Mouse (Mus musculus): ENCODE data around the gene Lrrc56.

DNA sequence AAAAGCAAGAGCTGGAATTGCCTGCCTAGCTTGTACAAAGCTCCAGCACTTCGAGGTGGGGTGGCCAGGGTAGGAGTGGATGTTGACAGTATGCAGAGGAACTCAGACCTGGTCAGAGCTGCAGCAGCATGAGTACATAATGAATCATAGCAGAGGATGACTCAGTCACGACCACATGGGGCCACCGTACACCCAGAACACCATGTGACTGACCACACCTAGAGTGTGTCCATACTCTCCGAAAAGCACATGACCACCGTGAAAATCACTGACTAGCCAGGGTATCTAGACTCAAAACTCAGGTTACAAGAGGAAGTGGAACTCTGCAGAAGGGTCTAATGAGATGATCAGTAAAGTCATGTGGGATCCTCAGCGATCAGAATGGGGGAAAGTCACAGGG, 29.1 kb upstream of the Lrrc56 start:
- no peak for TF ChIP-seq EP300 (IDR thresholded peaks at IDR 0.05; ENCODE audit: low read depth)
- no peak for TF ChIP-seq CTCF (IDR thresholded peaks at IDR 0.05; ENCODE audit: low read depth)

All from heart, postnatal 0 days (tissue).